Mouse (Mus musculus) liver, adult 2 months (tissue): ENCODE results near the gene F13a1.

Experiments used
- CTCF ChIP-seq: fragments of 200-500 bp; IDR thresholded peaks from 2 replicates; pipeline ENCODE4 v1.5.1; 2011; ENCODE audit warnings: low read depth, low read length, control low read depth
- POLR2A ChIP-seq: fragments of 200-500 bp; IDR thresholded peaks from 2 replicates; pipeline ENCODE4 v1.6.1; 2011; ENCODE audit warnings: low read length, control low read depth; ENCODE audit not compliant: insufficient read depth; ENCODE audit errors: extremely low read depth

GRCm38 (mm10) chr13:37060810-37061209 is 10.8 kb upstream of the F13a1 start:
- TF ChIP-seq CTCF, result no peak
- TF ChIP-seq POLR2A, result no peak
